Comparison of ENCODE assay signal across 8 mouse cellular contexts in the genomic region with DNA sequence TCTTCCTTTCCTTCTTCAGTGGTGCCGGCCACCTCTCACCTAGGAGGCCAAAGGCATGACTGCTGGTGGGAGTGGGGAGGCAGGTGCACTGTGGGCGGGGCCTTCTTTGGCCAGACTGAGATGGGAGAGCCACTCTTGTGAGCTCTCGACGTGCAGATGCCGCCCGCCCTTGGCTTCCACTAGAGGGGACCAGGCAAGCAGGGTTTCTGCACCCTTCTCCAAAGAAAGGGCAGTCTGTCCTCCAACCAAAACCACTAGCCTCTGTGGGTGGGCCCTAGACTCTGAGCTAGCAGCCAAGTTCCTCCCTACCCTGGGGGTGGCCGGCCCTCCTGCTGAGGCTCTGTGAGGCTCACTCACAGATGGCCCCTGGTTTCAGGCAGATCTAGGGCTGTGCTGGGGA. TPM values are rescaled to one million over a fixed set of nuclear protein-coding genes. Genes with fewer than 3 reads are reported as not detected.
DNase-seq lines count a peak whose midpoint lies in the region; ATAC-seq and TF ChIP-seq lines count a peak whose summit lies in the region.
"Had no signal": no experiment of that assay in that cellular context is flagged by ENCODE, and none has a peak within 500 bp of the region (broad histone marks: within the 10 kb centered on the region; RNA-seq: fewer than 3 reads in every experiment).

No protein-coding gene starts in this region.

- H3K36me3 ChIP-seq in kidney, embryonic 15.5 days: peaks cover 90% of the 10 kb centered on the region
- no peaks in the 10 kb centered on the region; a peak in 1 of 4 replicates for H3K36me3 ChIP-seq in MEL (ENCODE audit: control insufficient read depth in 1 of 2, insufficient read depth in 2 of 2, low read length in 2 of 2)
- H3K36me3 ChIP-seq in hindbrain, embryonic 15.5 days: peaks cover 29% of the 10 kb centered on the region; the same call in 1 of the 2 replicates
- peaks cover 78% of the 10 kb centered on the region for H3K36me3 ChIP-seq in midbrain, embryonic 12.5 days

- no peaks in the 10 kb centered on the region for H3K27me3 ChIP-seq in kidney, embryonic 15.5 days
- H3K27me3 ChIP-seq in MEL (ENCODE audit: control insufficient read depth in 1 of 2, insufficient read depth in 2 of 2, low read length in 2 of 2): no peaks in the 10 kb centered on the region
- H3K27me3 ChIP-seq in hindbrain, embryonic 15.5 days: no peaks in the 10 kb centered on the region
- no peaks in the 10 kb centered on the region for H3K27me3 ChIP-seq in midbrain, embryonic 12.5 days

- TF ChIP-seq EP300 in MEL (IDR thresholded peaks at IDR 0.05; ENCODE audit: low read depth in 1 of 2, low read length in 2 of 2): no peak

- ATAC-seq in kidney, embryonic 15.5 days (replicated peaks; ENCODE audit: low FRiP score): 0 out of 2 replicates have a peak, but pooled peaks have one; percentile 30
- no peak for ATAC-seq in hindbrain, embryonic 15.5 days (ENCODE audit: low FRiP score, low read depth)
- ATAC-seq in midbrain, embryonic 12.5 days (ENCODE audit: low FRiP score, low read depth): 0 out of 2 replicates have a peak, but pooled peaks have one; percentile 12

- TF ChIP-seq RAD21 in MEL (IDR thresholded peaks at IDR 0.05; ENCODE audit: low read depth, low read length): no peak

- H3K4me2 ChIP-seq in kidney, embryonic 15.5 days: no peak overlapping the region
- H3K4me2 ChIP-seq in hindbrain, embryonic 15.5 days: no peak overlapping the region
- H3K4me2 ChIP-seq in midbrain, embryonic 12.5 days (replicated peaks): no peak overlapping the region

- no peaks in the 10 kb centered on the region for H3K79me2 ChIP-seq in MEL (ENCODE audit: control insufficient read depth, insufficient read depth, low read length, poor library complexity)

- TF ChIP-seq POLR2A in MEL (IDR thresholded peaks at IDR 0.05; ENCODE audit: control insufficient read depth in 1 of 2, insufficient read depth in 1 of 2, low read depth in 1 of 2, low read length in 2 of 2, poor library complexity in 1 of 2): no peak

- no peak overlapping the region for H3K9ac ChIP-seq in kidney, embryonic 15.5 days
- no peak overlapping the region for H3K9ac ChIP-seq in MEL (ENCODE audit: control insufficient read depth, low read depth, low read length, poor library complexity, severe bottlenecking)
- no peak overlapping the region for H3K9ac ChIP-seq in hindbrain, embryonic 15.5 days
- no peak overlapping the region for H3K9ac ChIP-seq in midbrain, embryonic 12.5 days (replicated peaks)

- peaks cover 21% of the 10 kb centered on the region for H3K4me1 ChIP-seq in kidney, embryonic 15.5 days
- H3K4me1 ChIP-seq in MEL (ENCODE audit: control insufficient read depth in 1 of 2, insufficient read depth in 2 of 2, low read length in 2 of 2): no peaks in the 10 kb centered on the region
- H3K4me1 ChIP-seq in hindbrain, embryonic 15.5 days (replicated peaks): peaks cover 8% of the 10 kb centered on the region
- H3K4me1 ChIP-seq in midbrain, embryonic 12.5 days: peaks cover 8% of the 10 kb centered on the region; the same call in 1 of the 2 replicates

- 65% methylated on average over 7 of the region's 7 CpGs for WGBS in kidney, embryonic 15.5 days
- 80% methylated on average over 7 of the region's 7 CpGs for WGBS in hindbrain, embryonic 15.5 days
- 89% methylated on average over 7 of the region's 7 CpGs for WGBS in midbrain, embryonic 12.5 days

- no peak for TF ChIP-seq CTCF in MEL (IDR thresholded peaks at IDR 0.05 in 2 of 3, conservative IDR thresholded peaks at IDR 0.05 in 1 of 3; ENCODE audit: control insufficient read depth in 1 of 3, insufficient read depth in 1 of 3, low read depth in 2 of 3, low read length in 3 of 3, poor library complexity in 1 of 3, severe bottlenecking in 1 of 3)

- 0 out of 2 replicates have a peak, but pooled peaks cover 5% of the 10 kb centered on the region for H3K9me3 ChIP-seq in kidney, embryonic 15.5 days (replicated peaks)
- H3K9me3 ChIP-seq in MEL (replicated peaks; ENCODE audit: insufficient read depth, low read length): no peaks in the 10 kb centered on the region
- no peaks in the 10 kb centered on the region; the same call in 1 of the 2 replicates for H3K9me3 ChIP-seq in hindbrain, embryonic 15.5 days
- H3K9me3 ChIP-seq in midbrain, embryonic 12.5 days: 0 out of 2 replicates have a peak, but pooled peaks cover 2% of the 10 kb centered on the region

- DNase-seq in kidney, adult 9 months: no peak
- DNase-seq in MEL (ENCODE audit: low read depth, low spot score): no peak
- no peak for DNase-seq in embryo, embryonic 11 days
- DNase-seq in embryo, embryonic 10.5 days (ENCODE audit: low spot score): no peak

- H3K4me3 ChIP-seq in kidney, embryonic 15.5 days (replicated peaks): no peak overlapping the region
- H3K4me3 ChIP-seq in MEL (ENCODE audit: control insufficient read depth in 1 of 2, insufficient read depth in 1 of 2, low read depth in 2 of 2, low read length in 2 of 2): no peak overlapping the region
- H3K4me3 ChIP-seq in hindbrain, embryonic 15.5 days: no peak overlapping the region
- H3K4me3 ChIP-seq in midbrain, embryonic 12.5 days: no peak overlapping the region

- H3K27ac ChIP-seq in kidney, embryonic 15.5 days: peak overlapping the region; percentile 18; the same call in 1 of the 2 replicates
- H3K27ac ChIP-seq in MEL (ENCODE audit: control insufficient read depth, low read depth, low read length): no peak overlapping the region
- H3K27ac ChIP-seq in hindbrain, embryonic 15.5 days (replicated peaks): peak overlapping the region; percentile 35
- H3K27ac ChIP-seq in midbrain, embryonic 12.5 days (replicated peaks): no peak overlapping the region

TF ChIP-seq in MEL, 35 proteins besides CTCF, POLR2A, EP300 and RAD21:
- 0 out of 2 replicates have a peak, but pooled peaks have one; percentile 10 for TF ChIP-seq POLR2AphosphoS2 (IDR thresholded peaks at IDR 0.05; ENCODE audit: low read length)
- TF ChIP-seq SIN3A (IDR thresholded peaks at IDR 0.05; ENCODE audit: low read length): no peak

RNA-seq across cellular contexts. Expression of gene Spata21, which starts 25.7 kb away (rescaled TPM):
- 0.50 and 0.64 TPM in 2 replicates for polyA plus RNA-seq in kidney, embryonic 15.5 days (2015; fragmentation: Nextera tagmentation; extraction: Ambion mirVana)
- not detected in 2 replicates for total RNA-seq in MEL (2012; rRNA removed)
- not detected for polyA plus RNA-seq in MEL (2012; ENCODE audit: insufficient read depth in 1 of 2, insufficient read length in 2 of 2, low read depth in 1 of 2, low replicate concordance in 2 of 2, missing spikeins in 1 of 2)
- polyA plus RNA-seq in hindbrain, embryonic 15.5 days (2015; fragmentation: Nextera tagmentation; extraction: Ambion mirVana): 0.43 and 0.71 TPM in 2 replicates
- 0.31 TPM in 1 of 2 replicates, not detected in the other for polyA plus RNA-seq in midbrain, embryonic 12.5 days (2016; fragmentation: Nextera tagmentation; extraction: Ambion mirVana)
- polyA plus RNA-seq: embryonic facial prominence, embryonic 11.5 days had no signal

RNA-seq across cellular contexts. Expression of gene Szrd1, which starts 25.7 kb away (rescaled TPM):
- polyA plus RNA-seq in kidney, embryonic 15.5 days (2015; fragmentation: Nextera tagmentation; extraction: Ambion mirVana): 49.6 and 50.4 TPM in 2 replicates
- total RNA-seq in MEL (2012; rRNA removed): 63.0 and 64.4 TPM in 2 replicates
- polyA plus RNA-seq in MEL (2012; ENCODE audit: insufficient read depth in 1 of 2, insufficient read length in 2 of 2, low read depth in 1 of 2, low replicate concordance in 2 of 2, missing spikeins in 1 of 2): 100 to 1,000 TPM in 1 of 2 experiments, not detected in 1; 137 TPM
- polyA plus RNA-seq in hindbrain, embryonic 15.5 days (2015; fragmentation: Nextera tagmentation; extraction: Ambion mirVana): 24.9 TPM in 2 replicates
- polyA plus RNA-seq in midbrain, embryonic 12.5 days (2016; fragmentation: Nextera tagmentation; extraction: Ambion mirVana): 28.5 and 33.9 TPM in 2 replicates

RNA-seq across cellular contexts. Expression of gene Fbxo42, which starts 33.9 kb away (rescaled TPM):
- polyA plus RNA-seq in kidney, embryonic 15.5 days (2015; fragmentation: Nextera tagmentation; extraction: Ambion mirVana): 22.4 and 23.0 TPM in 2 replicates
- 10.1 and 11.2 TPM in 2 replicates for total RNA-seq in MEL (2012; rRNA removed)
- polyA plus RNA-seq in MEL (2012; ENCODE audit: insufficient read depth in 1 of 2, insufficient read length in 2 of 2, low read depth in 1 of 2, low replicate concordance in 2 of 2, missing spikeins in 1 of 2): 100 to 1,000 TPM in 1 of 2 experiments, 10 to 100 TPM in 1; 23.1 to 260 TPM
- 23.7 and 25.2 TPM in 2 replicates for polyA plus RNA-seq in hindbrain, embryonic 15.5 days (2015; fragmentation: Nextera tagmentation; extraction: Ambion mirVana)
- polyA plus RNA-seq in midbrain, embryonic 12.5 days (2016; fragmentation: Nextera tagmentation; extraction: Ambion mirVana): 26.6 and 27.0 TPM in 2 replicates

RNA-seq across cellular contexts. Expression of gene Necap2, which starts 35.7 kb away (rescaled TPM):
- polyA plus RNA-seq in kidney, embryonic 15.5 days (2015; fragmentation: Nextera tagmentation; extraction: Ambion mirVana): 80.0 and 89.4 TPM in 2 replicates
- 45.1 and 57.4 TPM in 2 replicates for total RNA-seq in MEL (2012; rRNA removed)
- polyA plus RNA-seq in MEL (2012; ENCODE audit: insufficient read depth in 1 of 2, insufficient read length in 2 of 2, low read depth in 1 of 2, low replicate concordance in 2 of 2, missing spikeins in 1 of 2): 10 to 100 TPM in 1 of 2 experiments, not detected in 1; 75.6 TPM
- 50.6 and 56.2 TPM in 2 replicates for polyA plus RNA-seq in hindbrain, embryonic 15.5 days (2015; fragmentation: Nextera tagmentation; extraction: Ambion mirVana)
- polyA plus RNA-seq in midbrain, embryonic 12.5 days (2016; fragmentation: Nextera tagmentation; extraction: Ambion mirVana): 54.7 and 56.8 TPM in 2 replicates

RNA-seq across cellular contexts. Expression of gene Crocc, which starts 53.5 kb away (rescaled TPM):
- 8.5 and 9.5 TPM in 2 replicates for polyA plus RNA-seq in kidney, embryonic 15.5 days (2015; fragmentation: Nextera tagmentation; extraction: Ambion mirVana)
- 0.77 and 0.92 TPM in 2 replicates for total RNA-seq in MEL (2012; rRNA removed)
- polyA plus RNA-seq in MEL (2012; ENCODE audit: insufficient read depth in 1 of 2, insufficient read length in 2 of 2, low read depth in 1 of 2, low replicate concordance in 2 of 2, missing spikeins in 1 of 2): 1 to 10 TPM in 1 of 2 experiments, not detected in 1; 3.6 TPM
- polyA plus RNA-seq in hindbrain, embryonic 15.5 days (2015; fragmentation: Nextera tagmentation; extraction: Ambion mirVana): 6.2 and 7.7 TPM in 2 replicates
- 14.2 and 15.9 TPM in 2 replicates for polyA plus RNA-seq in midbrain, embryonic 12.5 days (2016; fragmentation: Nextera tagmentation; extraction: Ambion mirVana)

Comparison
In these comparisons a context has a peak if more than half of its experiments do, and no peak if none do; other contexts are left out.
1. H3K27ac ChIP-seq: peak in kidney, embryonic 15.5 days (single experiment) and hindbrain, embryonic 15.5 days (single experiment); none in MEL (single experiment) and midbrain, embryonic 12.5 days (single experiment).